Mouse (Mus musculus) myocyte (in vitro differentiated cells): ENCODE data around the gene Cox8a. TPM values are rescaled to one million over a fixed set of nuclear protein-coding genes. Genes with fewer than 3 reads are reported as not detected.
A peak's percentile ranks its signal among the peaks of the same experiment; 100 is the strongest.

Experiments
- H3K27me3 ChIP-seq: one replicate; pipeline ENCODE4 v1.6.1; 2011; ENCODE audit not compliant: control insufficient read depth, insufficient read depth, insufficient read length
- H3K36me3 ChIP-seq: one replicate; pipeline ENCODE4 v1.6.1; 2011; ENCODE audit not compliant: control insufficient read depth, insufficient read depth
- H3K4me2 ChIP-seq: one replicate; pipeline ENCODE4 v1.6.1; 2011; ENCODE audit warnings: low read depth, control low read depth
- H3K4me3 ChIP-seq: one replicate; pipeline ENCODE4 v1.5.1; 2011; ENCODE audit warnings: mild to moderate bottlenecking, control low read depth, moderate library complexity
- H3K79me2 ChIP-seq: one replicate; pipeline ENCODE4 v1.6.1; 2011; ENCODE audit not compliant: control insufficient read depth, insufficient read depth
- H3ac ChIP-seq: one replicate; pipeline ENCODE4 v1.6.1; 2011; ENCODE audit not compliant: control insufficient read depth, insufficient read length
- E2F4 ChIP-seq: IDR thresholded peaks from one replicate; pipeline ENCODE4 v1.6.1; 2011; ENCODE audit warnings: mild to moderate bottlenecking, control low read depth, moderate library complexity; ENCODE audit not compliant: insufficient read depth
- POLR2AphosphoS2 ChIP-seq: IDR thresholded peaks from one replicate; pipeline ENCODE4 v1.6.1; 2011; ENCODE audit warnings: low read depth, control low read depth; ENCODE audit not compliant: insufficient read length
- REST ChIP-seq: IDR thresholded peaks from one replicate; pipeline ENCODE4 v1.6.1; 2011; ENCODE audit warnings: mild to moderate bottlenecking, control low read depth, moderate library complexity; ENCODE audit not compliant: insufficient read depth, insufficient read length
- SRF ChIP-seq: IDR thresholded peaks from one replicate; pipeline ENCODE4 v1.6.1; 2011; ENCODE audit warnings: low read depth; ENCODE audit not compliant: control insufficient read depth, insufficient read length
- TCF12 ChIP-seq: IDR thresholded peaks from one replicate; pipeline ENCODE4 v1.6.1; 2011; ENCODE audit warnings: mild to moderate bottlenecking, control low read depth; ENCODE audit not compliant: poor library complexity, insufficient read depth, severe bottlenecking
- USF1 ChIP-seq: IDR thresholded peaks from one replicate; pipeline ENCODE4 v1.6.1; 2011; ENCODE audit warnings: low read depth, mild to moderate bottlenecking, control low read depth, moderate library complexity
- polyA plus RNA-seq: library from polyadenylated mRNA; unstranded; fragments of >200 nt; fragmentation: generic; extraction: Trizol; gene quantifications from one replicate; pipeline ENCODE4 v1.2.1, GENCODE M21; 2012; ENCODE audit warnings: missing spikeins

The Cox8a gene
- polyA plus RNA-seq, 1 experiment: 1,011 TPM

DNA sequence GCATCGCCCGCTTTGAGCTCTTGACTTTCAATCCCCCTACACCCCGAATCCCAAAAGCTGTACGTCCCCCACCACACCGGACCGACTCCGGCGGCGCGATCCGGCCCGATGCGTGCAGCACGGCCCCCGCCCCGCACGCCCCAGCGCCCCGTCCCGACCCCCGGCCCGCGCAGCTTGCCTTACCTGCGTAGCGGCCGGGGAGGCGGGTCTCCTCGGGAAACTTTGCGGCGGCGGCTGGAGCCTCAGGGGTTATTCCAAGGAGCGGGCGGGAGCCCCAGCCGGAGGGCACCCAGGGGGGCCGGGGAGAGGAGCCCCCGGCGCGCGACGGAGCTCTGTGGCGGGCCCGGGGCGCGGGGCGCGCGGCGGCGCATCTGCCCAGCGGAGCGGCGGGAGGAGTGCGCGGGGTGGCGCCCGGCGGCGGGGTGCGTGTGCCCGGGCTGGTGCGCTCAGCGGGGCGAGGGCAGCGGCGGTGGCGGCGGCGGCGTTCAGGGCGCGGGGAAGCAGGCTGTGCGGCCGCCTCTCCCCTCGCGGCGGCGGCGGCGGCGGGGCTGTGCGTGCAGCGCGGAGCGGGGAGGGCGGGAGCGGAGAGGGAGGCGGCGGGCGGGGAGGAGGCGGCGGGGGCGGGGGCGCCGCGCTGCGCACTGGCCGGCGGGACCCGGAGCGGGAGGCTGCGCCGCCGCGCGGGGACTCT is 51.8 kb downstream of the Cox8a start:
- Histone ChIP-seq H3K4me2 (peak overlapping the region; percentile 61), H3K36me3 (no peaks in the 10 kb centered on the region), H3ac (peak overlapping the region; percentile 11), H3K79me2 (no peaks in the 10 kb centered on the region), H3K27me3 (peaks cover 27% of the 10 kb centered on the region), H3K4me3 (no peak overlapping the region)
- TF ChIP-seq E2F4 (no peak), POLR2AphosphoS2 (no peak), USF1 (no peak), REST (no peak), SRF (no peak), TCF12 (no peak)

Other genes with a start within 250 kb of the Cox8a start
- gene Ppp1r14b, start 242.6 kb downstream of the Cox8a start, polyA plus RNA-seq: 1,032 TPM
- 34.3 TPM for gene Plcb3, start 241.1 kb downstream of the Cox8a start, polyA plus RNA-seq
- gene Fkbp2, start 237.1 kb downstream of the Cox8a start, polyA plus RNA-seq: 96.8 TPM
- gene Vegfb, start 230.0 kb downstream of the Cox8a start, polyA plus RNA-seq: 49.2 TPM
- gene Dnajc4, start 225.0 kb downstream of the Cox8a start, polyA plus RNA-seq: 28.5 TPM
- 27.0 TPM for gene Nudt22, start 221.5 kb downstream of the Cox8a start, polyA plus RNA-seq
- gene Trpt1, start 221.5 kb downstream of the Cox8a start, polyA plus RNA-seq: 9.2 TPM
- gene Fermt3, start 198.1 kb downstream of the Cox8a start, polyA plus RNA-seq: 0.34 TPM
- gene Stip1, start 177.6 kb downstream of the Cox8a start, polyA plus RNA-seq: 223 TPM
- gene Macrod1, start 160.8 kb downstream of the Cox8a start, polyA plus RNA-seq: 82.4 TPM
- gene Flrt1, start 111.9 kb downstream of the Cox8a start, polyA plus RNA-seq: 1.2 TPM
- gene Otub1, start 11.3 kb downstream of the Cox8a start, polyA plus RNA-seq: 112 TPM
- gene Naa40, start 23.6 kb upstream of the Cox8a start, polyA plus RNA-seq: 10.3 TPM
- 34.1 TPM for gene Rcor2, start 49.7 kb upstream of the Cox8a start, polyA plus RNA-seq
- gene Mark2, start 124.2 kb upstream of the Cox8a start, polyA plus RNA-seq: 33.7 TPM
- 20.4 TPM for gene Spindoc, start 165.4 kb upstream of the Cox8a start, polyA plus RNA-seq
- gene 2700081O15Rik, start 200.0 kb upstream of the Cox8a start, polyA plus RNA-seq: 16.9 TPM